Mouse (Mus musculus) thymus, adult 2 months (tissue): ENCODE data around the gene Tk1.

Experiments
- CTCF ChIP-seq: fragments of 200-500 bp; IDR thresholded peaks from 2 replicates; pipeline ENCODE4 v1.5.1; 2012; ENCODE audit warnings: mild to moderate bottlenecking, control low read depth, low read length, moderate library complexity, borderline replicate concordance; ENCODE audit not compliant: control insufficient read depth, poor library complexity, insufficient read depth; ENCODE audit errors: extremely low read depth
- POLR2A ChIP-seq: fragments of 200-500 bp; IDR thresholded peaks from 2 replicates; pipeline ENCODE4 v1.6.1; 2012; ENCODE audit warnings: mild to moderate bottlenecking, low read length, control low read depth, moderate library complexity; ENCODE audit not compliant: control insufficient read depth, poor library complexity, insufficient read depth; ENCODE audit errors: extremely low read depth

DNA sequence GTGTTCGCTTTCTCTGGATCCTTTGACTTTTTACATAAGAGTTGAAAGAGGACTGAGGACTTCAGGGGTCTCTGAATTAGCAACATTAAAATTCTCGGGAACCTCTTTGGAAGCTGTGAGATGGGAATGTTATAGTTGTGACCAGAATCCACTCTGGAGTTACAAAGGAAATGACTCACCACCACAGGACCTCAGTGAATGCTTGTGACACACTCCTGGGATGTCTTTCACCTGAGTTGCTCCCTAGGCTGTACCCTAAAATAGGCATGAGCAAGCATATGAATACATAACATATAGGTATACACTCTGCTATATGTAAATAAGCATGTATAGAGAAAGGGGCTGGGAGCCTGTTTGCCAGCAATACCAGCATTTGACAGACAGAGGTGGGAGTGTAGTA, 17.5 kb upstream of the Tk1 start:
- TF ChIP-seq CTCF (no peak), POLR2A (no peak)
